Mouse (Mus musculus) CD8-positive naive resting alpha-beta T cell, adult 2 months (primary cell): ENCODE results near the gene Igsf21.

ENCODE experiments used
- DNase-seq, 2 experiments: peaks; one replicate each; pipeline ENCODE4 v3.0.0; 2022; ENCODE audit warnings: low read depth in 2 of 2, low spot score in 2 of 2

Gene Igsf21

DNA sequence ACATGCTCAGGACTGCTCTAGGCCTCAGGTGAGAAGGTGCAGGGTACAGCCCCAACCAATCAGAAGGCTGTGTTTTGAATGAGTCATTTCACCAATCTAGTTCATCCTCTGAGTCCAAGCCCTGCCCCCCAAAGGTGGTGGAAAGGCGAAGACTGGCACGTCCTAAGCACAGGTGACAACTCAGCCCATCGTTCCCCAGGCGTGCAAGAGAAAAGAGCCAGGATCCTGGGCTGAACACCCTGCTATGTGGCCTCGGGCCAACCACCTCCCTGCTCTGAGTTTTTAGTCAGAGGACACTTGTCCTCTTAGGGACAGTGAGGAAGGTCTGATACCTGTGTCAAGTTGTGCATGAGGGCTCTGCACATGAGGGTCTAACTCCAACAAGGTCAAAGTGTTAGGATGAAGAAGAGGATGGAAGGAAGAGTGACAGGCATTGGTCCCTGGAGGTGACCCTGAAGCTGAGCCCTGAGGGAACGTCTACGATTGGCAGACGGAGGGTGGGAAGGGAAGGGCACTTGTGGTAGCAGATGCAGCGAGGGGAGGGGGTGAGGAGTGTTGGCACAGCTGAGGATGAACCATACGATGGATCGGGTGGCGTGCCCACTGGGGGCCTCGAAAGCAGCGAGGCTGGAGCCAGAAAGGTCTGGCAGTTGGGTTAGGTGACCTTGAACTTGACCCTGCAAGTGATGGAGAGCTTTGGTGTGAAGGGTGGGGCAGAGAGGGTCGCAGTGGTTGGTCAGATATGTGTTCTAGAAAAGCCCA is 99.3 kb downstream of the Igsf21 start:
- no peak for DNase-seq

- no peak for DNase-seq
Observed at GRCm38 (mm10) chr4:140143884-140144525, 102.6 kb downstream of the Igsf21 start.

DNA sequence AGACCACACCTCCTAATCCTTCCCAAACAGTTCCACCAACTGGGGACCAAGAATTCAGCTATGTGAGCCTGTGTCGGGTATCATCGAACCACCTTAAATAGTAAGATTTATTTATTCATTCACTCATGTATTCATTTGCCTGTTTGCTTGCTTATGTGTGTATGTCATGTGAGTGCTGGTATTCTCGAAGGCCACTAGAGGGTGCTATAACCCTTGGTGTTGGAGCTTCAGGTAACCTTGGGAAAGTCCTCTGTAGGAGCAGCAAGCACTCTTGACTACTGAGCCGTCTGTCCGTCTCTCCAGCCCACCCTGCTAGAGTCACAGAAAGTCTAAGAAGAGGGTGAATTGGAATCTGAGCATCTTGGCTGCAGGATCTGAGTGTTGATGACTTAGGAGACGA is 103.4 kb downstream of the Igsf21 start:
- no peak for DNase-seq

GRCm38 (mm10) chr4:140140485-140140884 is 106.1 kb downstream of the Igsf21 start:
- DNase-seq: no peak

- no peak for DNase-seq
Observed at GRCm38 (mm10) chr4:140138846-140139245, 107.7 kb downstream of the Igsf21 start.

DNA sequence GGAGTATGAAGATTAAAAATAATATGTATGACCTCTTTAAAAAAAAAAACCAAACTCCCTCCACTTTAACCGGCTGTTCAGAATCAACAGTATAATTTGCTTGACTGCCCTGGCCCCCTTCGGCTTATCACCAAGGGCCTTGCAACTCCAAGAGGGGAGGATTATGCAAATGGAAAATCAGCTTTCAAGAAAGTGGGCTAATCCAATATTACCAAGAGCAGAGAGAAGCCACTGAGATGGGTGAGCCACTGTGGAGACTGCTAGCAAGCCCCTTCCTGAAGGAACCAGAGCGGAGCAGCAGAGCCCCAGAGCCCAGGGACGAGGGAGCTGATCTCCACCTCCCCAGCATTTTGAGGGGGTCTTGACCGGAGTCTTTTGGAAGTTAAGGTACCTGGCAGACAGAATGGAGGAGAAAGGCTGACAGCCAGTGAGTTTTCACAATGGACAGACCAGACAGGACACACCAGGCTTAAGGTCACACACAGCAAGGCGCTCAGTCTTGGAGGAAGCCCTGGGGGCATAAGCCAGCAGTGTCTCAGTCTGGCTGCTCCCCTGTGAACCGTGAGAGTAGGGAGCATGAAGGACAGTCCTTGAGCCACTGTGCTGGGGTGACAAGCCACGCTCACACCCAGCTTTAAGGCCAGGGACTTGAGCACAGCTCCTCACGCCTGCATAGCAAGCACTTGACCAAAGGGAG is 114.8 kb downstream of the Igsf21 start:
- DNase-seq: no peak

- DNase-seq: no peak
Observed at GRCm38 (mm10) chr4:140131201-140131600, 115.4 kb downstream of the Igsf21 start.

- DNase-seq: no peak
Observed at GRCm38 (mm10) chr4:140129553-140130275, 116.9 kb downstream of the Igsf21 start.

- no peak for DNase-seq
Observed at GRCm38 (mm10) chr4:140128116-140128515, 118.5 kb downstream of the Igsf21 start.

DNA sequence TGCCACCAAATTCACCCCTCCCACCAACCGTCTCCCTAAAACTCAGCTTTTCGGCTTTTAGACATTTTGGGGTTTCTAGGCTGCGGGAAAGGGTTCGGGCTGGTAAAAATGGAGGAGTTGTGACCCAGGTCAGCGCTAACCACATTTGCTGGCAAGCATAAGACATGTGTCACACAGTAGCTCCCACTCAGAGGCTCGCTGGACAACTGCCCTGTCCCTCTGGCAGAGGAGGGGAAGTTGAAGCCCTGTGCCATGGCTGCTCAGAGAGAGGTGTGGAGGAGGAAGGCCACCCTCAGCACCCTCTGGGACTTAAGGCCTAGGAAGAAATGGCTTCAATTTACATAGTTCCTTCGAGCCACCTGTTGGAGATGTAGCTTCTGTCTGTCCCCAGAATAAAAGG is 120.8 kb downstream of the Igsf21 start:
- no peak for DNase-seq

DNA sequence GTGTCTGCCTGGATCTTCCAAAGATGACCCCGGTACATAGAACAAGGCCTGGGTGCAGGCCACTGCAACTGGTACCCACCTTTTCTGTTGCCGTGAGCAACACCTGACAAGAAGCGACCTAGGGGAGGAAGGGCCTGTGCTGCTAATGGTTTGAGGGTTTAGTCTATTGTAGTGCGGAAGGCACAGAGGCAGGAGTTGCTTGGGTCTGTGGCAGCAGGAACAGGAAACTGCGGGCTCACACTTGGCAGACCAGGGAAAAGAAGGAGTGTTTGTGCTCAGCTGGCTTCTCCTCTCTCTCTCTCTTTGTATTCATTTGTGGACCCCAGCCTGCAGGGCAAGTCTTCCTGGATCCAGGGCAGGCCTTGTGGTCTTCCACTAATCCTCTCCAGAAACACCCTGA is 124.0 kb downstream of the Igsf21 start:
- DNase-seq: no peak

DNA sequence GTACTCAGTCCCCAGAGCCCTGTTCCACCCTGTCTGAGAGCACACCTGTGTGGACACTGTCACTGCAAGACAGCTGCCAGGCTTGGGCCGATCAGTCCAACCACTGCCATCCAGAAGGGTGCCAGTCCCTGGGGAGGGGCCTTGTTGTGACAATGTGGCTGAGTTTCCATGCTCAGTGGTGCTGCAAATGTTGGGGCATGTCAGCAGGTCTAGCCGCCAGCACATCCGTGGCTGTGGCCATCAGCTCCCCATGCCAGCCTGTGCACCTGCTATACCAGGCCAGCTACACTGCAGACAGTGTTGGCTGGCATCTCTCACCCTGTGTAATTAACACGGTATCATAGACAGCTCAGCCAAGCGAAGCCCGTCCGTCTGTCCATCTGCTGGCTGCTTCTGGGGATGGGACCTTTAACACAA is 129.3 kb downstream of the Igsf21 start:
- no peak for DNase-seq

GRCm38 (mm10) chr4:140115756-140116155 is 130.8 kb downstream of the Igsf21 start:
- no peak for DNase-seq

DNA sequence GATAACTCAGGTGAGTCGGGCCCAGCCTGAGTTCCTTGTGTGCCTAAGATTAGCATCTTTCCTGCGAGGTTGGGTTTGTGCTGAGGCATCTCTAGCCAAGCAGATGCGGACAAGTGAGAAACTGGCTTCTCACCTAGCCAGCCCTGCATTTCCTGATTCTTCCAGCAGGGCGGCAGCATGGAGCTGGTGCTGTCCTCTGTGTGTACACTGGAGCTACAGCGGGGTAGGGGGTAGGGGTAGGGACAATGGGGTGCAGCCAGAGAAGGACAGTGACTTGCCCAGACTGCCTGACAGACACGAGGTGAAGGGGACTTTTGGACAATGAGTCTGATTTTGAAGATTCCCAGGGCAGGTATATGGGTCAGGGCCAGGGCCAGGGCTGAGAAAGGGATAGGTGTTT is 131.5 kb downstream of the Igsf21 start:
- no peak for DNase-seq

- no peak for DNase-seq
Observed at GRCm38 (mm10) chr4:140113690-140114475, 132.7 kb downstream of the Igsf21 start.

DNA sequence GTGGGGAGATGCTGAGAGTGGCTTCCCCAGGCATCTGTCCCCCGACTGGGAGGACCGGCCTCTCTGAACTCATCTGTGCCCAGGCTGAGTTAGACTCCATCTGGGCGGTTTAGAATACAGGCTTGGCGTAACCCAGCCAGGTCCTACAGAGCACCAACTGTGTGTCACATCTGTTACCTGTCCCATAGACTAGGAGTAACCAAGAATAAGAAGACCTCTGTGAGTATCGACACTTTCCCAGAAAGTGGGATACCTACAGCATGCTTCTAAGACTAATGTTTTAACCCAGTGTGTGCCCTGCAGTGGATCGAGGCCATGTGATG is 137.0 kb downstream of the Igsf21 start:
- no peak for DNase-seq

- DNase-seq: no peak
Observed at GRCm38 (mm10) chr4:140108871-140109625, 137.5 kb downstream of the Igsf21 start.

DNA sequence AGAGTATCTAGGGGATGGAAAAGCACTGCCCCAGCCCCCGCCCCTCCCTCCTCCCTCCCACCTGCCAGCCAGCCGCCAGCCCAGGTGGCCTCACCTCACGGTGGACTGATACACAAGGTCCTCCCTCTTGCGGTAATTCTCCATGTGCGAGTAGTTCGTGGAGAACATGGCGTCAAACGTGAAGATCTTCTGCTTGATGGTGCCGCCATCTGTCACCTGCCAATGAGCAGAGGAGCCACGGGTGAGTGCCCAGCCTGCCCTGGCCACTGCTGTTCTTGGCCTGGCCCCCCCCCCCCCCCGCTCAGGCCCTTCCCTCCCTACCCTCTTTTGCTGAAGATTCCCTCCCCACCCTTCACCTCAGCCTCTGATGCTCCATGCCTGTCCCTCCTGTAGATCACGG is 139.4 kb downstream of the Igsf21 start:
- DNase-seq: no peak

DNA sequence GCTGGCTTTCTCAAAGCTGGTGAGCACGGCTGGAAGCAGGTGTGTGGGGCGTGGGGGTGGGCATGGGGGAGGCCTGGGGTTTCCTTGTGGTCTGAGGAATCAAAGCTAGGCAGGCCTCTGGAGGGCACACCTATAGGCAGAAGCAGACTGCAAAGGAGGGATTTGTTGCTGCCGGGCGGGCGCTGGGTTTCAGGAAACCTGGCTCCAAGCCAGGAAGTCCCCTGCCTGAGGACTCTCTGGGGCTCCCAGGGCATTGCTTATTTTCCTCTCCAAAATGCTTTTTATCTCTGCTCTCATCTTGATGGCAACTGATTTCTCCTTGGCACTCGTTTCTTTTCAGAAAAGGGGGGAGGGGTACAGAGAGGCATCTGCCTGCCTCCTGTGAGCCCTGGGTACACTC is 141.8 kb downstream of the Igsf21 start:
- no peak for DNase-seq

GRCm38 (mm10) chr4:140103341-140104027 is 143.1 kb downstream of the Igsf21 start:
- no peak for DNase-seq
